Mouse (Mus musculus) hindbrain, embryonic 13.5 days (tissue): ENCODE results near the gene S100a13. TPM values are rescaled to one million over a fixed set of nuclear protein-coding genes. Genes with fewer than 3 reads are reported as not detected.

ENCODE experiments used
- ATAC-seq: fragments of 200-750 bp; cut with Nextera tagmentation; 2 replicates; pipeline ENCODE4 v1.8.0; 2017; ENCODE audit warnings: moderate TSS enrichment; ENCODE audit not compliant: low FRiP score
- H3K27ac ChIP-seq: fragments of 300-500 bp; sonication (generic); 2 replicates; pipeline ENCODE4 v1.5.1; 2015; ENCODE audit warnings: inconsistent platforms, mild to moderate bottlenecking, moderate library complexity
- H3K27me3 ChIP-seq: fragments of 300-500 bp; sonication (generic); 2 replicates; pipeline ENCODE4 v1.6.1; 2015; ENCODE audit warnings: mild to moderate bottlenecking, inconsistent platforms
- H3K36me3 ChIP-seq: fragments of 300-500 bp; sonication (generic); 2 replicates; pipeline ENCODE4 v1.6.1; 2015; ENCODE audit warnings: mild to moderate bottlenecking, inconsistent platforms
- H3K4me1 ChIP-seq: fragments of 300-500 bp; sonication (generic); replicated peaks from 2 replicates; pipeline ENCODE4 v1.6.1; 2015; ENCODE audit warnings: inconsistent platforms
- H3K4me2 ChIP-seq: fragments of 300-500 bp; sonication (generic); 2 replicates; pipeline ENCODE4 v1.6.1; 2015; ENCODE audit warnings: inconsistent platforms, mild to moderate bottlenecking, moderate library complexity
- H3K4me3 ChIP-seq: fragments of 300-500 bp; sonication (generic); 2 replicates; pipeline ENCODE4 v1.5.1; 2015; ENCODE audit warnings: mild to moderate bottlenecking, inconsistent platforms
- H3K9ac ChIP-seq: fragments of 300-500 bp; sonication (generic); 2 replicates; pipeline ENCODE4 v1.6.1; 2015; ENCODE audit warnings: mild to moderate bottlenecking, inconsistent platforms
- H3K9me3 ChIP-seq: fragments of 300-500 bp; sonication (generic); 2 replicates; pipeline ENCODE4 v1.6.1; 2016; ENCODE audit warnings: inconsistent platforms
- WGBS: fragments of 180-500 bp; shearing (Covaris S2); methylation state at CpG from one replicate; pipeline ENCODE4 v1.1.7; 2015; 5-methylcytosine and 5-hydroxymethylcytosine counted together
- polyA plus RNA-seq: library from polyadenylated mRNA; unstranded; fragments of >200 nt; fragmentation: Nextera tagmentation; extraction: Ambion mirVana; gene quantifications from 2 replicates; pipeline ENCODE4 v1.2.1, GENCODE M21; 2015

S100a13 gene
- polyA plus RNA-seq, 1 experiment from 2014 or later: 10.6 TPM

DNA sequence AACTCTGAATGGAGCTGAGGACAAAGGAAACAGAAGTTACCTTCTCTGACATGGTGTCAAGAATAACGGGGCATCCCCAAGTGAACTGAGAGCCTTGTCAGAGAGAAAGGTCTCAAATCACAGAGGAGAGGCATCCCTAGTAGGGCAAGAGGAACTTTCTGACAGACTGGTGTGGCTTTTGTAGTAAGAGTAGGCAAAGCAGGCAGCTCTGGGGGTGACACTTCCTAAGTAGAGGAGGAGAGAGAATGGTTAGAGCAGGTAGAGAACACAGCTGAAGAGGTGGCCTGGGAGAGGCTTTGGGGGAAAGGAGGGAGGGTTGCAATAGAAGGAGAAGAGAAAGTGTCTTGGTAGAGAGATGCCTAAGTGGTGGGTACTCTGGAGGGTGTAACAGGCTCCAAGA lies 21.2 kb downstream of the S100a13 start:
- Histone ChIP-seq H3K36me3 (no peaks in the 10 kb centered on the region), H3K4me2 (no peak overlapping the region), H3K9ac (no peak overlapping the region), H3K27ac (no peak overlapping the region), H3K27me3 (peaks cover 7% of the 10 kb centered on the region; the same call in 1 of the 2 replicates), H3K4me1 (no peaks in the 10 kb centered on the region), H3K4me3 (no peak overlapping the region), H3K9me3 (no peaks in the 10 kb centered on the region)
- WGBS: 71% methylated on average over 1 of the region's 1 CpGs
- ATAC-seq: no peak

DNA sequence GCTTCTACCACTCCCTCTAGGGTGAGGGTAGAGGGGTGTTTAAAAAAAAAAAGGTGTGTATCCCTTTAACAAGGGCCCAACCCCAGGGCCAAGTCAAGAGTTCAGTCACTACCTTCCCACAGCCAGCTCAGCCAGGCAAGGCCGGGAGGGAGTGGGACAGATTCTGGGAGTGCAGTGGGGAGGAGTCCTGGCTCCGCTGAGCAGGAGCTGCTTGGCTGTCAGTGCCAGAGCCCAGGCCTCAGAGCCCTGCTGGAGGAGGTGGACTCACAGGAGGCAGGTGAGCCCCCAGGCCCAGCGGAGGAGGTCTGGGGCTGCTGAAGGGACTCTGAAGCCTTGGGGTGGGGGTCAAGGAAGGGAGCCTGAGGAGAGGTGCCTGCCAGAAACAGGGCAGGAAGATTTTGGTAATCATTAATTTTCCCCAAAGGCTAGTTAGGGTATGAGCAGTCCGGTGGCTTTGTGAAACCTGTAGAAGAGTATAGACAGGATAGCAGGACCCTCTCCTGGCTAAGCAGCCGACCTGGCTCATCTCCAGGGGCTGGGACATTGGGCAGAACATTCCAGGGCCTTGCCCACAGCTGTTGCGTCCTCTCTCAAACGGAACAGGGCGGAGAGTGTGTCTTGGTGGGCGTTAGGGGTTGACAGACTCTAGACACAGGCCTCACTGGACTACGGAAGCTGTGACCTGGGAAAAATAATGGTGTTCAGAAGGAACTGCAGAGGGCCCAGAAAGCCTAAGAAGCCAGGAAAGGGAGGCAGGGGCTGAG lies 23.1 kb downstream of the S100a13 start, which contains the start of gene S100a16:
Gene S100a16 (plus strand): TSS at position 114 of the 764 bp plus-strand sequence.
- Histone ChIP-seq H3K4me3 (no peak within 1 kb of the TSS), H3K27me3 (peaks cover 7% of the 10 kb centered on the region; the same call in 1 of the 2 replicates), H3K36me3 (no peaks in the 10 kb centered on the region), H3K27ac (no peak within 1 kb of the TSS), H3K4me1 (peaks cover 14% of the 10 kb centered on the region), H3K4me2 (no peak within 1 kb of the TSS), H3K9ac (no peak within 1 kb of the TSS), H3K9me3 (no peaks in the 10 kb centered on the region)
- ATAC-seq: no peak
- WGBS: 41% methylated on average over 10 of the region's 10 CpGs

DNA sequence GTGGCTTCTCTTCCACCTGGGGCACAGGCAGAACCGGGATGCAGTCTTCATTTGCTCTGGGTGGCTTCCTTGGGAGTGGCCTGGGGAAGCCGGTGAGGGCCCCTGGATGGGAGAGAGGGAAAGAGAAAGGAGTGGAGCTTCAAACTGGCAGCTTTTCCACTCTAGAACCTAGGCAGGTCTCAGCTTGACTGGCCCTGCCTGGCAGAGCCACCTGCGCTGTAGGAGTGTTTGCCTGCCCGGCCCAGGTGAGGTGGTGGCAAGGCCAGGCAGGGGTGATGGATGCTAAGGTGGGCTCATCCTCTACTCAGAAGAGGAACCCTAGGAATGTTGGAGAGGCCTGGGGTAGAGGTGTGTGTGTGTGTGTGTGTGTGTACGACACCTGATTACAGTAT lies 23.7 kb downstream of the S100a13 start:
- peaks cover 7% of the 10 kb centered on the region; the same call in 1 of the 2 replicates for H3K27me3 ChIP-seq
- H3K4me2 ChIP-seq: no peak overlapping the region
- H3K4me1 ChIP-seq: peaks cover 18% of the 10 kb centered on the region
- no peaks in the 10 kb centered on the region for H3K9me3 ChIP-seq
- H3K36me3 ChIP-seq: no peaks in the 10 kb centered on the region
- no peak for ATAC-seq
- H3K4me3 ChIP-seq: no peak overlapping the region
- no peak overlapping the region for H3K27ac ChIP-seq
- H3K9ac ChIP-seq: no peak overlapping the region
- 81% methylated on average over 5 of the region's 5 CpGs for WGBS

DNA sequence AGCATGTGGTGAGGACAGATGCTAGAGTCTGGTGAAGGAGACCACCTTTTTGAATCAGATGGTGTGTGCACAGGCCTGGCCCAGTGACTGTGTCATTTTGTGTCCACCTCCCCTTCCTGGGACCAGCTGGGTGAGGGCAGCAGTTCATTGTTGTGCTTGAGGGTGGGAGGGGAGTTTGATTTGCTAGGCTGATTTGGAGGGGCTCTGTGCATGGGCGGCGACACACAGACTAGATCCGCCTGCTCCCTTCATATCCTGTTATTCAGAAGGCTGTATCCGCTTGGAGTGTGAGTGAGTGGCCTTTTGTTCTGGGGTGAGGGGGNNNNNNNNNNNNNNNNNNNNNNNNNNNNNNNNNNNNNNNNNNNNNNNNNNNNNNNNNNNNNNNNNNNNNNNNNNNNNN lies 26.7 kb downstream of the S100a13 start:
- peaks cover 18% of the 10 kb centered on the region for H3K4me1 ChIP-seq
- peak overlapping the region; percentile 10; the same call in 1 of the 2 replicates for H3K4me2 ChIP-seq
- WGBS: 25% methylated on average over 4 of the region's 4 CpGs
- peaks cover 7% of the 10 kb centered on the region; the same call in 1 of the 2 replicates for H3K27me3 ChIP-seq
- peak; percentile 74; the same call in 1 of the 2 replicates for ATAC-seq
- no peak overlapping the region for H3K9ac ChIP-seq
- no peak overlapping the region for H3K4me3 ChIP-seq
- no peaks in the 10 kb centered on the region for H3K36me3 ChIP-seq
- no peaks in the 10 kb centered on the region for H3K9me3 ChIP-seq
- 0 out of 2 replicates have a peak overlapping the region, but pooled peaks have one; percentile 1 for H3K27ac ChIP-seq

DNA sequence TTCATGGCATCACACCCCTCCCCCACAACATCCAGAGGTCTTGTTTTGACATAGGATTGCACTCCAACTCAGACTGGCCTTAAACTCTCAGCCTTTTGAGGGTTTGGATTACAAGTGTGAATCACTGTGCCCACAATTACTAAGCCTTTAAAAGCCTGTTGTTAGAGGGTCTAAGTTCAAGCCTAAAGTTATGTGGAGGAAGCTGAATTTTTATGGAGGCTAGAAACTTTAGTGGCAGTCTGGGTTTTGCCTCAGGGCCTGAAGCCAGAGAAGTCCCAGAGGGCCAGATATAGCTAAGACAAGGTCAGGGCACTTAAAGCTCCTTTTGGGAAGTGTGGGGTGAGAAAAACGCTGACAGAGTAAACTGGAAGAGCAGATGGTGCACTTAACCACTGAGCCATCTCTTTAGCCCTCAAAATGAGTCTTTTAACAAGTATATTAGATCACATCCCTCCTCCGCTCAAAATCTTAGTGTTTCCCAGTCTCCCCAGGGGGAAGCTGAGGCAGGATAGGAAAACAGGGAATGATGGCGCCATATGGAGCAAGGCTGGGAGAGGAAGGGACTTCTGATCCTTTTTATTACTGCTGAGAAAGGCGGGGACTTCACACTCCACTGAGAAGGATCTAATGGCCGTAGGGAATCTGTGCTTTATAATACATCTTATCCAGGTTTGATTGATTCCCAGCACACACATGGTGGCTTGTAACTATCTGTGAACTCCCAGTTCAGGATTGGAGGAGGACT lies 35.6 kb downstream of the S100a13 start:
- H3K36me3 ChIP-seq: no peaks in the 10 kb centered on the region
- ATAC-seq: no peak
- 65% methylated on average over 5 of the region's 5 CpGs for WGBS

DNA sequence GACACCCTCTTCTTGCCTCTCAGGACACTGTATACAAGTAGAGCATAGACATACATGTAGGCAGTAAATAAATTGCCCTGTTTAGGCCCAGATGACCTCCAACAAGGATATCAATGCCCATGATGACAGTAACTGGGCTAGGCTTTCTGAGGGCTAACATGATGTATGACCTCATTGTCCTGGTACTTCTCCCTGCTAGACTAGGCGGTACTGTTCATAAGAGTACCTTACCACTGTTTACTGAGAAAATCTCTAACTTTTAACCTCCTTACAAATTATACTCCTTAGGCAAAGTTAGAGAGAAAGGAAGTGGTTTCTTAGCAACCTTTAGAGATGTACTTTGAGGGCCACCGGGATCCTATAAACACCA lies 36.2 kb downstream of the S100a13 start:
- Histone ChIP-seq H3K4me3 (no peak overlapping the region), H3K27me3 (no peaks in the 10 kb centered on the region), H3K27ac (no peak overlapping the region), H3K9ac (no peak overlapping the region), H3K4me1 (no peaks in the 10 kb centered on the region), H3K36me3 (no peaks in the 10 kb centered on the region), H3K4me2 (no peak overlapping the region), H3K9me3 (no peaks in the 10 kb centered on the region)
- ATAC-seq: no peak
- 97% methylated on average over 2 of the region's 2 CpGs for WGBS

More for the DNA sequence above, 35.6 kb downstream of the S100a13 start:
- Histone ChIP-seq H3K4me2 (no peak overlapping the region), H3K27me3 (no peaks in the 10 kb centered on the region), H3K4me3 (no peak overlapping the region), H3K4me1 (no peaks in the 10 kb centered on the region), H3K9me3 (no peaks in the 10 kb centered on the region), H3K9ac (no peak overlapping the region), H3K27ac (no peak overlapping the region)

DNA sequence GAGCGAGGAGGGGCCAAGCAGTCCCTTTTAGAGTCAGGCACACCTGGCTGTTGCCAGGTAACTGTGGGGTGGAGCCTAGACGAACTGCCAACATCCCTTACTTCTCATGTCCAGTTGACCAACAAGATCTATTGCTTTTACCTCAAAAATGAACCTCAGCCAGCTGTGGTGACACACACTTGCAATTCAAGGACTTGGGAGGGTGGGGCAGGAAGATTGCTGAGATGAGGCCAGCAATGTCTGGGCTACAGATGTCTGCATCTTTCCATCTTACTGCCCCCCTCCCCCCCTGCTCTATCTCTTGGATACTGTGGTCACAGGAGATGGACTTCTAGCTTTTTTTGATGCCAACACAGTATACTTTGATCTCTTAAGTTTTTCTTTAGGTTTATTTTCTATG lies 38.0 kb downstream of the S100a13 start:
- Histone ChIP-seq H3K27me3 (no peaks in the 10 kb centered on the region), H3K4me1 (no peaks in the 10 kb centered on the region), H3K9me3 (no peaks in the 10 kb centered on the region), H3K36me3 (no peaks in the 10 kb centered on the region), H3K27ac (no peak overlapping the region), H3K4me3 (no peak overlapping the region), H3K9ac (no peak overlapping the region), H3K4me2 (no peak overlapping the region)
- no peak for ATAC-seq
- WGBS: 79% methylated on average over 2 of the region's 2 CpGs

DNA sequence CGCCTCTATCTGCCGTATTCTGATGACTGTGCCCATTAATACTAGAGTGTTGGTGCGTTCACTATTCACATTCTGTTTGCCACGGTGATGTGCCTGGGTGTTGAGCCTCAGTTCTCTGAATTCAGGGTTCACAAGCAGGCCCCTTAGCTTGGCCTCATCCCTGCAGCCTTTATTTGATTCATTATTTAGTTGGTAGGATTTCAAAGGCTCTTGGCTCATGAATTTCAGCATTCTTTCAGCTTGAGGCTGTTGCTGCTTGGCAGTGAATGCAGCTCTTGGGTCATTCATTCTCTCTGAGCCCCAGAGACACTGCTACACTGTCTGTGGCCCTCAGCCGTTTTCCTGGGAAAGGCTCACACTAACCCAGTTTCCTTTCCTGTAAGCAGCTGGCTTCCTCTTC lies 41.7 kb downstream of the S100a13 start:
- Histone ChIP-seq H3K36me3 (no peaks in the 10 kb centered on the region), H3K27ac (no peak overlapping the region), H3K4me2 (no peak overlapping the region), H3K9ac (no peak overlapping the region), H3K9me3 (no peaks in the 10 kb centered on the region), H3K27me3 (no peaks in the 10 kb centered on the region), H3K4me1 (no peaks in the 10 kb centered on the region), H3K4me3 (no peak overlapping the region)
- peak; percentile 78 for ATAC-seq
- WGBS: 39% methylated on average over 5 of the region's 5 CpGs

DNA sequence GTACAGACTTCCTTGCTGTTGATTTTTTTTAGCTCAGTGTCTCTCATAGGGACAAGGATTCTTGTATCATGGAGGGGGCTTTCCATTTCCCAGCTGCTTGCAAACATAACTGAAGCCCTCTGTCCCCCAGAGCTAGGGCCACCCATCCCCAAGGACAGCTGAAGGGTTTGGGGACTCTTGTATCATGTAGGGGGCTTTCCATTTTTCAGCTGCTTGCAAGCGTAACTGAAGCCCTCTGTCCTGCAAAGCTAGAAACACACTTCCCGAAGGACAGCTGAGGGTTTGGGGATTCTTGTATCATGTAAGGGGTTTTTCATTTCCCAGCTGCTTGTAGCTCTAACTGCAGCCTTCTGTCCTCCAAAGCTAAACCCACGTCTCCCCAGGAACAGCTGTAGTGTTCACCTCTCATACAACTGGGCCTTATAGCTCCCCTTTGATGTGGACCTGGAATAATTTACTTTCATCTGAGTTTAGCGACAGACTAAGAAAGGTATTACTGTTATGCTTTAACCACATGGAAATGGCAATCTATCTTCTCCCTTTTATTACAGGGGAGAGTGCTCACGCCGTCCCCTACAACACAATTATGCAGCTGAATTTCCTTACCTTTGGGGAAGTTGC lies 45.9 kb downstream of the S100a13 start, which contains the start of gene S100a3:
Gene S100a3 (plus strand): TSS at position 571 of the 621 bp plus-strand sequence.
- 86% methylated on average over 6 of the region's 6 CpGs for WGBS
- no peak within 1 kb of the TSS for H3K4me3 ChIP-seq
- no peak within 1 kb of the TSS for H3K4me2 ChIP-seq
- H3K36me3 ChIP-seq: no peaks in the 10 kb centered on the region
- H3K27ac ChIP-seq: no peak within 1 kb of the TSS
- no peaks in the 10 kb centered on the region for H3K4me1 ChIP-seq
- H3K9ac ChIP-seq: no peak within 1 kb of the TSS
- ATAC-seq: no peak
- H3K9me3 ChIP-seq: no peaks in the 10 kb centered on the region
- H3K27me3 ChIP-seq: 0 out of 2 replicates have a peak, but pooled peaks cover 2% of the 10 kb centered on the region

Other genes with a start within 250 kb of the S100a13 start
- gene Dennd4b, start 249.2 kb upstream of the S100a13 start, polyA plus RNA-seq: 4.6 and 5.7 TPM in 2 replicates
- gene Gatad2b, start 221.3 kb upstream of the S100a13 start, polyA plus RNA-seq: 16.0 and 17.0 TPM in 2 replicates
- gene Slc27a3, start 124.5 kb upstream of the S100a13 start, polyA plus RNA-seq: 24.9 and 26.5 TPM in 2 replicates
- 29.9 and 30.1 TPM in 2 replicates for gene Ints3, start 80.8 kb upstream of the S100a13 start, polyA plus RNA-seq
- 3.5 and 3.7 TPM in 2 replicates for gene Npr1, start 48.6 kb upstream of the S100a13 start, polyA plus RNA-seq
- gene Ilf2, start 38.3 kb upstream of the S100a13 start, polyA plus RNA-seq: 303 and 314 TPM in 2 replicates
- 90.1 and 95.6 TPM in 2 replicates for gene Snapin, start 23.4 kb upstream of the S100a13 start, polyA plus RNA-seq
- gene Chtop, start 4.9 kb upstream of the S100a13 start, polyA plus RNA-seq: 195 and 197 TPM in 2 replicates
- 8.4 and 9.5 TPM in 2 replicates for gene S100a1, start within 50 bp of the S100a13 start, polyA plus RNA-seq
- gene S100a14, start 12.4 kb downstream of the S100a13 start, polyA plus RNA-seq: not detected in 2 replicates
- gene S100a16, start 22.8 kb downstream of the S100a13 start, polyA plus RNA-seq: 33.6 and 37.9 TPM in 2 replicates
- gene S100a3, start 46.1 kb downstream of the S100a13 start, polyA plus RNA-seq: 1.3 and 1.8 TPM in 2 replicates
- not detected in 2 replicates for gene S100a2, start 75.8 kb downstream of the S100a13 start, polyA plus RNA-seq
- not detected in 2 replicates for gene Gm42674, start 87.5 kb downstream of the S100a13 start, polyA plus RNA-seq
- 0.75 and 1.5 TPM in 2 replicates for gene S100a4, start 89.3 kb downstream of the S100a13 start, polyA plus RNA-seq
- gene S100a5, start 94.1 kb downstream of the S100a13 start, polyA plus RNA-seq: not detected in 2 replicates
- 38.4 and 42.3 TPM in 2 replicates for gene S100a6, start 98.4 kb downstream of the S100a13 start, polyA plus RNA-seq
- gene S100a7a, start 139.6 kb downstream of the S100a13 start, polyA plus RNA-seq: not detected in 2 replicates
- 8.9 and 11.2 TPM in 2 replicates for gene S100a8, start 154.5 kb downstream of the S100a13 start, polyA plus RNA-seq
- 5.9 and 7.7 TPM in 2 replicates for gene S100a9, start 181.3 kb downstream of the S100a13 start, polyA plus RNA-seq
- not detected in 2 replicates for gene Pglyrp4, start 212.5 kb downstream of the S100a13 start, polyA plus RNA-seq